In genomic region chr7:80816641-80817040, GRCm38 (mm10) we compare ENCODE assay signal across 25 mouse cellular contexts.
"Had no signal": no experiment of that assay in that cellular context is flagged by ENCODE, and none has a peak within 500 bp of the region (broad histone marks: within the 10 kb centered on the region; RNA-seq: fewer than 3 reads in every experiment).

No protein-coding gene starts in this region.

- H3K9ac ChIP-seq: heart, embryonic 12.5 days; hindbrain, embryonic 12.5 days; hindbrain, embryonic 14.5 days; intestine, embryonic 15.5 days; limb, embryonic 13.5 days; limb, embryonic 15.5 days; liver, embryonic 12.5 days; liver, embryonic 14.5 days had no signal

- H3K4me1 ChIP-seq: hindbrain, embryonic 10.5 days; hindbrain, embryonic 12.5 days; intestine, embryonic 15.5 days; limb, embryonic 13.5 days; limb, embryonic 15.5 days; liver, embryonic 12.5 days had no signal

- H3K4me3 ChIP-seq: heart, embryonic 10.5 days; heart, embryonic 12.5 days; hindbrain, embryonic 10.5 days; hindbrain, embryonic 12.5 days; intestine, embryonic 15.5 days; layer of hippocampus, adult 2 months; limb, embryonic 13.5 days; limb, embryonic 15.5 days; liver, embryonic 12.5 days had no signal

- H3K9me3 ChIP-seq: heart, embryonic 10.5 days; heart, embryonic 12.5 days; hindbrain, embryonic 10.5 days; hindbrain, embryonic 12.5 days; intestine, embryonic 15.5 days; limb, embryonic 13.5 days; limb, embryonic 15.5 days; liver, embryonic 12.5 days had no signal

- ATAC-seq: hindbrain, embryonic 16.5 days; inflammation-experienced regulatory T-cells, adult 6 months; intestine, embryonic 15.5 days; intestine, postnatal 0 days; liver, embryonic 12.5 days had no signal

- H3K36me3 ChIP-seq: heart, embryonic 10.5 days; heart, embryonic 12.5 days; hindbrain, embryonic 10.5 days; hindbrain, embryonic 12.5 days; intestine, embryonic 15.5 days; limb, embryonic 13.5 days; limb, embryonic 15.5 days; liver, embryonic 12.5 days had no signal

- H3K27ac ChIP-seq: heart, embryonic 10.5 days; hindbrain, embryonic 10.5 days; hindbrain, embryonic 12.5 days; hindbrain, embryonic 14.5 days; intestine, embryonic 15.5 days; layer of hippocampus, adult 2 months; limb, embryonic 13.5 days; limb, embryonic 15.5 days; liver, embryonic 12.5 days; liver, embryonic 14.5 days had no signal

- H3K4me2 ChIP-seq: heart, embryonic 12.5 days; hindbrain, embryonic 12.5 days; hindbrain, embryonic 14.5 days; intestine, embryonic 15.5 days; limb, embryonic 13.5 days; limb, embryonic 15.5 days; liver, embryonic 12.5 days had no signal

- DNase-seq: gastrocnemius, postnatal 14 days; gastrocnemius, postnatal 36 days; heart, adult 18-20 months; heart, postnatal 10 days; heart, postnatal 4 days; kidney, adult 18-20 months; kidney, adult 8-10 months; kidney, postnatal 10 days; kidney, postnatal 25 days; kidney, postnatal 4 days; left cerebral cortex, postnatal 4 days had no signal

- H3K27me3 ChIP-seq: heart, embryonic 12.5 days; hindbrain, embryonic 12.5 days; intestine, embryonic 15.5 days; limb, embryonic 13.5 days; limb, embryonic 15.5 days; liver, embryonic 12.5 days had no signal
